Mouse (Mus musculus) urinary bladder, postnatal 14 days (tissue): ENCODE data around the gene Samt2.
"Not testable (repeated sequence)": the region's sequence is repeated elsewhere in the genome, so short reads cannot be mapped to it uniquely, and the experiment has no call there.

Experiments
- DNase-seq: peaks from one replicate; pipeline ENCODE4 v3.0.0; 2021; ENCODE audit warnings: low spot score

Samt2 gene

DNA sequence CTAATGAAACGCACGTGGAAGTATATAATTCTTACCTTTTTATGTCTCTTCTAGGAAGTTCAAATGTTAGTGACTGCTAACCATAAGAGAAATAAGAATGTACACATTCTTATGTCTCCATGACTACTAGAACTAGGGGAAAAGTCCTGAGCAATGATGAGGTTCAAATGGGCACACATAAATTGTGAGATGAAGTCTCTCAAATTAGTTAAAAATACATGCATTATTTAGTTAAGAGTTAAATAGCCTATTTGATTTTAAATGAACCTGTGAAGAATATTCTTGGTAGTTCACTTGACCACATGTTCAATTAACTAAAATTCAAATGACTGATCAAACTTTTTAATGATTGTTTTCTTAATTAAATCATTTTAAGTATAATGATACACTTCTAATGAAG, at the start of gene Samt2:
TSS of gene Samt2 (minus strand) at position 101 of the 400 bp plus-strand sequence.
- not testable (repeated sequence) for DNase-seq
